Mouse (Mus musculus) myocyte (in vitro differentiated cells): ENCODE data around the gene Hnrnpl.

ENCODE experiments used
- CEBPB ChIP-seq: IDR thresholded peaks from 2 replicates; pipeline ENCODE4 v1.6.1; 2011; ENCODE audit warnings: mild to moderate bottlenecking, moderate library complexity; ENCODE audit not compliant: poor library complexity, insufficient read depth, severe bottlenecking
- MAX ChIP-seq: IDR thresholded peaks from one replicate; pipeline ENCODE4 v1.6.1; 2011; ENCODE audit warnings: low read depth, mild to moderate bottlenecking, control low read depth
- POLR2A ChIP-seq: IDR thresholded peaks from one replicate; pipeline ENCODE4 v1.6.1; 2011; ENCODE audit warnings: low read depth, mild to moderate bottlenecking, control low read depth, moderate library complexity; ENCODE audit not compliant: insufficient read length
- POLR2AphosphoS2 ChIP-seq: IDR thresholded peaks from one replicate; pipeline ENCODE4 v1.6.1; 2011; ENCODE audit warnings: low read depth, control low read depth; ENCODE audit not compliant: insufficient read length
- TCF12 ChIP-seq: IDR thresholded peaks from one replicate; pipeline ENCODE4 v1.6.1; 2011; ENCODE audit warnings: mild to moderate bottlenecking, control low read depth; ENCODE audit not compliant: poor library complexity, insufficient read depth, severe bottlenecking
- USF1 ChIP-seq: IDR thresholded peaks from one replicate; pipeline ENCODE4 v1.6.1; 2011; ENCODE audit warnings: low read depth, mild to moderate bottlenecking, control low read depth, moderate library complexity

DNA sequence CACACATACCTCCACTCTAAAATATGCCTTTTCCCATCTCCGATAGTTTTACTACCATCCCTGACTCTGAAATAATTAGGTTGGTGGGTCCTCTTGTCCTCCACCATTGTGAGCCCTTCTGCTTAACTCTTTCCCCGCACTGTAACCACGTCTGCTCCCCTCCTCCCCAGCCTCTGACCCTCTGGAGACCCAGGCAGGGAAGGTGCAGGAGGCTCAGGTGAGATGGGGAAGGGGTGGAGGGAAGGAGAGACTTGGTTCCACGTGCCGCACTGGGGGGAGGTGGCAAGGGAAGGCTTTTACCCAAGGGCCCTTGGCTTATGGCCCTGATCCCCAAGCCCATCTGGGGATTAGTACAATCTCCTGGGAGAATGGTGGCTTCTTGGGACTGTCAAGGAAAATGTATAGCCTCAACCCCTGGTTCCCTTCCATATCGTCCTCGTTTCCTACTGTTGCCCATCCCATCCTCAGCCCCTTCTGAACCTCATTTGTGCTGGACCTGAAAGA, 40.8 kb upstream of the Hnrnpl start, which contains the start of gene Nfkbib:
- TF ChIP-seq POLR2AphosphoS2 (no peak), TCF12 (no peak), CEBPB (no peak), MAX (no peak), POLR2A (no peak), USF1 (no peak)
